Mouse (Mus musculus) intestine, embryonic 16.5 days (tissue): ENCODE results near the gene Ngly1. TPM values are rescaled to one million over a fixed set of nuclear protein-coding genes. Genes with fewer than 3 reads are reported as not detected.

Experiments
- ATAC-seq: fragments of 200-750 bp; cut with Nextera tagmentation; 2 replicates; pipeline ENCODE4 v1.8.0; 2017; ENCODE audit warnings: moderate TSS enrichment, moderate library complexity
- H3K27ac ChIP-seq: fragments of 300-500 bp; sonication (generic); 2 replicates; pipeline ENCODE4 v1.5.1; 2014; ENCODE audit warnings: mild to moderate bottlenecking, low read length
- H3K27me3 ChIP-seq: fragments of 300-500 bp; sonication (generic); replicated peaks from 2 replicates; pipeline ENCODE4 v1.6.1; 2014; ENCODE audit warnings: low read length, control low read depth, mixed read lengths; ENCODE audit not compliant: control insufficient read depth, insufficient read depth
- H3K36me3 ChIP-seq: fragments of 300-500 bp; sonication (generic); 2 replicates; pipeline ENCODE4 v1.6.1; 2014; ENCODE audit warnings: low read length, control low read depth; ENCODE audit not compliant: control insufficient read depth, insufficient read depth
- H3K4me1 ChIP-seq: fragments of 300-500 bp; sonication (generic); 2 replicates; pipeline ENCODE4 v1.6.1; 2014; ENCODE audit warnings: low read length, control low read depth, mixed read lengths; ENCODE audit not compliant: control insufficient read depth, insufficient read depth
- H3K4me2 ChIP-seq: fragments of 300-500 bp; sonication (generic); 2 replicates; pipeline ENCODE4 v1.6.1; 2014; ENCODE audit warnings: low read depth, low read length, control low read depth
- H3K4me3 ChIP-seq: fragments of 300-500 bp; sonication (generic); 2 replicates; pipeline ENCODE4 v1.5.1; 2014; ENCODE audit warnings: mild to moderate bottlenecking, low read length
- H3K9ac ChIP-seq: fragments of 300-500 bp; sonication (generic); 2 replicates; pipeline ENCODE4 v1.6.1; 2014; ENCODE audit warnings: low read depth, low read length
- H3K9me3 ChIP-seq: fragments of 300-500 bp; sonication (generic); 2 replicates; pipeline ENCODE4 v1.6.1; 2016; ENCODE audit warnings: low read length, control low read depth; ENCODE audit not compliant: control insufficient read depth
- WGBS: fragments of 180-500 bp; shearing (Covaris S2); extraction: QIAGEN DNeasy Blood & Tissue Kit; methylation state at CpG from one replicate; pipeline ENCODE4 v1.1.7; 2014; 5-methylcytosine and 5-hydroxymethylcytosine counted together
- polyA plus RNA-seq: library from polyadenylated mRNA; unstranded; fragments of >200 nt; fragmentation: Nextera tagmentation; extraction: Ambion mirVana; gene quantifications from 2 replicates; pipeline ENCODE4 v1.2.1, GENCODE M21; 2015

The Ngly1 gene
- polyA plus RNA-seq, 1 experiment from 2014 or later: 37.4 TPM

DNA sequence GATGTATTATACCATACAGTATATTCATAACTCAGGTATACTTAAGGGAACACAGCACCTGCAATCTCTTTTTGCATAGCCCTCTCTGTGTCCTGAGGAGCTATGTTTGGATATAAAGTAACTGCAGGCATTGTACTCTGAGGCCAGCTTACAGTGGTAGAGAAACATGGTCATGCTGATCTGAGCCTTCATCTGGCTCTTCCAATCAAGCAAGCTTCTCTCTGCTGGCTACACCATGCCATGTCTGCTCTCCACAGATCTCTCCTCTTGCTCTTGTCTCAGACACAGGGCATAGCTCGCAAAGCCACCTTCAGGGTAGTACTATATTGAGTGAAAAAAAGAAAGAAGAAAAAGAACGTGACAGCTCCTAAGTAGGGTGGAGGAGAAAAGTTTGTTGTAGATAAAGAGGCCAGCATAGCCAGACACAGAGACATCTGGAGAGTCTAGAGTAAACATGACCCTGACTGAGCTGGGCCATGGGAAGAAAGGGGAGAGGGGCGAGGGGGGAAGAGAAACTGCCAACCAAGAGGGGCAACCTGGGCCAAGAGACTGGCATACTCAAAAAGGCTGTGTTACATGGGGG lies 86.8 kb downstream of the Ngly1 start:
- peak; percentile 50 for ATAC-seq

DNA sequence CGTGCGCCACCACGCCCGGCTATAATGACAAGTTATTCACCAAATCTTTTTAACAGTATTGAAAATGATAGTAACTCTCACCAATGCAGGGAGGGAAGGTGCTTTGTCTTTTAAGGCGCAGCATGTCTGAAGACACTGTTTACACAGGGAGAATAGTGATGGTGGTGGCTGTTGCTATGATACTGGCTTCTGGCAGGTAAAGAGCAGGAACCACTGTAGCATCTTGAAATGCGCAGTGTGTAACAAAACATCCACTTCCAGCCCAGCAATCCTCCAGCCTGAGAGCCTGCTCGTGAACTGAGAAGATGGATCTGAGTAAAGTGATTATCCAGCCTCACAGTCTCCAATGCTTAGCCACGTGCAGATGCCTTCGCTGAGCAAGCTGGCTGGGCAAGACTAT lies 98.4 kb downstream of the Ngly1 start:
- no peak overlapping the region for H3K4me3 ChIP-seq
- H3K27me3 ChIP-seq: no peaks in the 10 kb centered on the region
- no peaks in the 10 kb centered on the region for H3K36me3 ChIP-seq
- 72% methylated on average over 9 of the region's 9 CpGs for WGBS
- H3K9ac ChIP-seq: no peak overlapping the region
- no peak overlapping the region for H3K27ac ChIP-seq
- no peaks in the 10 kb centered on the region for H3K4me1 ChIP-seq
- ATAC-seq: no peak
- no peak overlapping the region for H3K4me2 ChIP-seq
- no peaks in the 10 kb centered on the region for H3K9me3 ChIP-seq

More for the DNA sequence above, 86.8 kb downstream of the Ngly1 start:
- Histone ChIP-seq H3K9ac (no peak overlapping the region), H3K36me3 (no peaks in the 10 kb centered on the region), H3K4me3 (no peak overlapping the region), H3K27ac (no peak overlapping the region), H3K4me2 (no peak overlapping the region), H3K27me3 (no peaks in the 10 kb centered on the region), H3K4me1 (peaks cover 6% of the 10 kb centered on the region; the same call in 1 of the 2 replicates), H3K9me3 (no peaks in the 10 kb centered on the region)
- 33% methylated on average over 3 of the region's 3 CpGs for WGBS

DNA sequence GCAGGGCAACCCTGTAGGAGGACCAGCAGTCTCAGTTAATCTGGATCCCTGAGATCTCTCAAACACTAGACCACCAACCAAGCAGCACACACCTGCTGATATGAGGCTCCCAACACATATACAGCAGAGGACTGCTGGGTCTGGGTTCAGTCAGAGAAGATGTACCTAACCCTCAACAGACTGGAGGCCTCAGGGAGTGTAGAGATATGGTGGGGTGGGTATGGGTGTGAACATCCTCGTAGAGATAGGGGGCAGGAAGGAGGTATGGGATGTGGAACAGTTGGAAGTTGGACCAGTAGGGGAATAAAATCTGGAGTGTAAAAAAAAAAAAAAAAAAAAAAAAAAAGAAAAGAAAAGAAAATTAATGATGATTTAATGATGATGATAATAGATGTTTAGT lies 110.6 kb downstream of the Ngly1 start:
- no peaks in the 10 kb centered on the region for H3K27me3 ChIP-seq
- no peak overlapping the region for H3K27ac ChIP-seq
- H3K4me1 ChIP-seq: peaks cover 7% of the 10 kb centered on the region
- 64% methylated on average over 1 of the region's 1 CpGs for WGBS
- no peak overlapping the region for H3K4me3 ChIP-seq
- H3K4me2 ChIP-seq: no peak overlapping the region
- no peak for ATAC-seq
- H3K36me3 ChIP-seq: no peaks in the 10 kb centered on the region
- no peaks in the 10 kb centered on the region for H3K9me3 ChIP-seq
- no peak overlapping the region for H3K9ac ChIP-seq

Other genes starting within 250 kb of the Ngly1 start
- gene Oxsm, start 528 bp downstream of the Ngly1 start, polyA plus RNA-seq: 3.7 and 4.7 TPM in 2 replicates
- 20.4 and 25.6 TPM in 2 replicates for gene Top2b, start 115.9 kb downstream of the Ngly1 start, polyA plus RNA-seq